Mouse (Mus musculus) liver, adult 2 months (tissue): ENCODE results near the gene Klhl29.

Experiments used
- CTCF ChIP-seq: fragments of 200-500 bp; IDR thresholded peaks from 2 replicates; pipeline ENCODE4 v1.5.1; 2011; ENCODE audit warnings: low read depth, low read length, control low read depth
- POLR2A ChIP-seq: fragments of 200-500 bp; IDR thresholded peaks from 2 replicates; pipeline ENCODE4 v1.6.1; 2011; ENCODE audit warnings: low read length, control low read depth; ENCODE audit not compliant: insufficient read depth; ENCODE audit errors: extremely low read depth

DNA sequence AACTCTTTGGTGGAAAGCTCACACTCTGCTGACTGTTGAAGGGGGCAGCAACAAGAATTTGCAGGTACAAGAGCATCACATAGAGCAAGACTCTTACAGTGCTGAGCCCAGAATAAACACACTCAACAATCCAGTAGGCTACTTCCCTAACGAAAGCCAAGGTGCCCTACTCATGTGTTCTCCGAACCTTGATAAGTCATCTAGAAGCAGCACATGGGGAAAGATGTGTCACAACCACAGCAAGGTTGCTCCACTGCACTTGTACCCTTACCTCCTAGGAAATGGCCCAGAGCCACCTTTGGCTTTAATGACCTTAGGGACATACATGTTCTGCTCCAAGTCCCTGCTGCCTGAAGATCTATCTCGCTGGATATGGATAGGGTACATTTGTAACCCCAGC, 105.0 kb downstream of the Klhl29 start:
- TF ChIP-seq CTCF (no peak), POLR2A (no peak)
